Mouse (Mus musculus): Measurements from ENCODE around the gene Klf7.

Gene Klf7

GRCm38 (mm10) chr1:63990416-63990815, 131.7 kb downstream of the Klf7 start:
- in situ Hi-C loops (cut with MboI, MseI) = no loop called here

GRCm38 (mm10) chr1:63980733-63981132, 141.3 kb downstream of the Klf7 start:
- in situ Hi-C loops (cut with MboI, MseI) = no loop called here
